In the genomic region with DNA sequence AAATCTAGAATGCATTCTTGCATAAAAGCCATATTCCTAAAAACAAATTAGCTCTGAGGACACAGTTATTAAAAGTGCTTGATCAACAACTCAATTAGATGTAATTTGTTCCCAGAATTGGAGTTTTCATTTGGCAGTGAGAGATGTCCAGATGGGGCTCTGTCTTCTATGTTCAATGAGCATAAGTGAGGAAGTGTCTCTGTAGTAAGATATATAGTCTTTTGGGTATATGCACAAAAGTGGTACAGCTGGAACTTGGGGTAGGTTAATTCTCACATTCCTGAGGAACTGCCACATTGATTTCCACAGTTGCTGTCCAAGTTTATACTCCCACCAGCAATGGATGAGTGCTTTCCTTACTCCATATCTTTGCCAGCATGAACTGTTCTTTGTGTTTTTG, we compare ENCODE assay signal across 34 mouse cellular contexts.
"Had no signal": no experiment of that assay in that cellular context is flagged by ENCODE, and none has a peak within 500 bp of the region (broad histone marks: within the 10 kb centered on the region; RNA-seq: fewer than 3 reads in every experiment).

No protein-coding gene starts in this region.

- H3K27me3 ChIP-seq: heart, embryonic 12.5 days; heart, embryonic 13.5 days; heart, embryonic 15.5 days; hindbrain, embryonic 12.5 days; hindbrain, embryonic 13.5 days; hindbrain, embryonic 15.5 days; intestine, embryonic 15.5 days; kidney, embryonic 15.5 days had no signal

- H3K36me3 ChIP-seq: heart, embryonic 10.5 days; heart, embryonic 12.5 days; heart, embryonic 13.5 days; heart, embryonic 15.5 days; hindbrain, embryonic 10.5 days; hindbrain, embryonic 12.5 days; hindbrain, embryonic 13.5 days; hindbrain, embryonic 15.5 days; intestine, embryonic 15.5 days; kidney, embryonic 15.5 days had no signal

- H3K4me2 ChIP-seq: heart, embryonic 11.5 days; heart, embryonic 12.5 days; heart, embryonic 13.5 days; heart, embryonic 15.5 days; hindbrain, embryonic 12.5 days; hindbrain, embryonic 13.5 days; hindbrain, embryonic 14.5 days; hindbrain, embryonic 15.5 days; intestine, embryonic 15.5 days; kidney, embryonic 15.5 days had no signal

- H3K4me1 ChIP-seq: heart, embryonic 10.5 days; heart, embryonic 12.5 days; heart, embryonic 13.5 days; heart, embryonic 15.5 days; hindbrain, embryonic 10.5 days; hindbrain, embryonic 12.5 days; hindbrain, embryonic 13.5 days; hindbrain, embryonic 15.5 days; intestine, embryonic 15.5 days; kidney, embryonic 15.5 days had no signal

- H3K9ac ChIP-seq: heart, embryonic 12.5 days; heart, embryonic 13.5 days; heart, embryonic 15.5 days; hindbrain, embryonic 12.5 days; hindbrain, embryonic 13.5 days; hindbrain, embryonic 14.5 days; hindbrain, embryonic 15.5 days; intestine, embryonic 15.5 days; kidney, embryonic 15.5 days had no signal

- DNase-seq: heart, postnatal 10 days; heart, postnatal 14 days; heart, postnatal 36 days; heart, postnatal 4 days; kidney, adult 11 months; kidney, adult 18-20 months; kidney, adult 2 months; kidney, adult 8-10 months; kidney, adult 9 months; kidney, postnatal 10 days; kidney, postnatal 14 days; kidney, postnatal 25 days; kidney, postnatal 36 days; kidney, postnatal 4 days; layer of hippocampus, adult 9-11 months had no signal

- H3K27ac ChIP-seq: heart, embryonic 10.5 days; heart, embryonic 13.5 days; heart, embryonic 15.5 days; hindbrain, embryonic 10.5 days; hindbrain, embryonic 12.5 days; hindbrain, embryonic 13.5 days; hindbrain, embryonic 14.5 days; hindbrain, embryonic 15.5 days; hindbrain, postnatal 0 days; intestine, embryonic 15.5 days; kidney, embryonic 15.5 days; kidney, postnatal 0 days; layer of hippocampus, adult 2 months had no signal

- H3K4me3 ChIP-seq: heart, embryonic 10.5 days; heart, embryonic 12.5 days; heart, embryonic 13.5 days; heart, embryonic 15.5 days; hindbrain, embryonic 10.5 days; hindbrain, embryonic 12.5 days; hindbrain, embryonic 13.5 days; hindbrain, embryonic 15.5 days; intestine, embryonic 15.5 days; kidney, embryonic 15.5 days; layer of hippocampus, adult 2 months had no signal

- H3K9me3 ChIP-seq: heart, embryonic 10.5 days; heart, embryonic 12.5 days; heart, embryonic 13.5 days; heart, embryonic 15.5 days; hindbrain, embryonic 10.5 days; hindbrain, embryonic 12.5 days; hindbrain, embryonic 13.5 days; hindbrain, embryonic 15.5 days; intestine, embryonic 15.5 days; kidney, embryonic 15.5 days had no signal

- ATAC-seq: hindbrain, embryonic 16.5 days; hindbrain, postnatal 0 days; inflammation-experienced regulatory T-cells, adult 6 months; intestine, embryonic 15.5 days; intestine, embryonic 16.5 days; intestine, postnatal 0 days had no signal
